ENCODE assay signal across 15 mouse cellular contexts in genomic region chr13:40914053-40914585, GRCm38 (mm10). TPM values are rescaled to one million over a fixed set of nuclear protein-coding genes. Genes with fewer than 3 reads are reported as not detected.
DNase-seq lines count a peak whose midpoint lies in the region; ATAC-seq and TF ChIP-seq lines count a peak whose summit lies in the region.
"Had no signal": no experiment of that assay in that cellular context is flagged by ENCODE, and none has a peak within 500 bp of the region (broad histone marks: within the 10 kb centered on the region; RNA-seq: fewer than 3 reads in every experiment).

No protein-coding gene starts in this region.

- WGBS in hindbrain, postnatal 0 days = 68% methylated on average over 4 of the region's 4 CpGs
- 78% methylated on average over 4 of the region's 4 CpGs for WGBS in hindbrain, embryonic 12.5 days
- WGBS in midbrain, embryonic 14.5 days = 80% methylated on average over 4 of the region's 4 CpGs
- 93% methylated on average over 4 of the region's 4 CpGs for WGBS in midbrain, embryonic 11.5 days

- H3K36me3 ChIP-seq in hindbrain, postnatal 0 days (ENCODE audit: insufficient read depth, low read length) = no peaks in the 10 kb centered on the region
- H3K36me3 ChIP-seq in hindbrain, embryonic 12.5 days = no peaks in the 10 kb centered on the region
- no peaks in the 10 kb centered on the region for H3K36me3 ChIP-seq in midbrain, embryonic 14.5 days (ENCODE audit: control insufficient read depth, insufficient read depth, low read length)
- H3K36me3 ChIP-seq in midbrain, embryonic 11.5 days (ENCODE audit: control insufficient read depth, insufficient read depth, low read length) = no peaks in the 10 kb centered on the region
- H3K36me3 ChIP-seq: forebrain, embryonic 10.5 days; heart, embryonic 15.5 days; hindbrain, embryonic 15.5 days; kidney, embryonic 15.5 days had no signal

- H3K27ac ChIP-seq in hindbrain, postnatal 0 days = no peak overlapping the region
- H3K27ac ChIP-seq in hindbrain, embryonic 12.5 days = no peak overlapping the region
- H3K27ac ChIP-seq in midbrain, embryonic 14.5 days (replicated peaks; ENCODE audit: low read depth, low read length) = no peak overlapping the region
- no peak overlapping the region for H3K27ac ChIP-seq in midbrain, embryonic 11.5 days (ENCODE audit: low read depth, low read length)
- H3K27ac ChIP-seq: forebrain, embryonic 10.5 days; heart, embryonic 15.5 days; hindbrain, embryonic 15.5 days; kidney, embryonic 15.5 days had no signal

- H3K9me3 ChIP-seq in hindbrain, postnatal 0 days (ENCODE audit: low read length) = no peaks in the 10 kb centered on the region
- H3K9me3 ChIP-seq in hindbrain, embryonic 12.5 days (replicated peaks) = no peaks in the 10 kb centered on the region
- no peaks in the 10 kb centered on the region for H3K9me3 ChIP-seq in midbrain, embryonic 14.5 days (ENCODE audit: control insufficient read depth, low read length)
- H3K9me3 ChIP-seq in midbrain, embryonic 11.5 days (ENCODE audit: control insufficient read depth, low read length) = no peaks in the 10 kb centered on the region
- H3K9me3 ChIP-seq: forebrain, embryonic 10.5 days; heart, embryonic 15.5 days; hindbrain, embryonic 15.5 days; kidney, embryonic 15.5 days had no signal

- no peak overlapping the region for H3K4me3 ChIP-seq in hindbrain, postnatal 0 days (ENCODE audit: low read length)
- H3K4me3 ChIP-seq in hindbrain, embryonic 12.5 days = no peak overlapping the region
- no peak overlapping the region for H3K4me3 ChIP-seq in midbrain, embryonic 14.5 days (replicated peaks; ENCODE audit: low read depth, low read length)
- H3K4me3 ChIP-seq in midbrain, embryonic 11.5 days (ENCODE audit: low read depth, low read length) = no peak overlapping the region
- H3K4me3 ChIP-seq: forebrain, embryonic 10.5 days; heart, embryonic 15.5 days; hindbrain, embryonic 15.5 days; kidney, embryonic 15.5 days had no signal

- DNase-seq in hindbrain, postnatal 0 days (ENCODE audit: low spot score) = no peak
- peak; percentile 35 for DNase-seq in midbrain, embryonic 14.5 days
- DNase-seq in midbrain, embryonic 11.5 days (ENCODE audit: low spot score, missing footprints) = no peak
- no peak for DNase-seq in cerebellum, postnatal 36 days
- DNase-seq in left cerebral cortex, adult 11 months (ENCODE audit: low spot score) = no peak
- DNase-seq: cerebellum, adult 2 months; layer of hippocampus, adult 9-11 months; right cerebral cortex, adult 18-20 months had no signal

- TF ChIP-seq CTCF in hindbrain, postnatal 0 days (IDR thresholded peaks at IDR 0.05; ENCODE audit: low read depth) = no peak

- H3K9ac ChIP-seq in hindbrain, postnatal 0 days (replicated peaks; ENCODE audit: low read length) = no peak overlapping the region
- no peak overlapping the region for H3K9ac ChIP-seq in hindbrain, embryonic 12.5 days
- H3K9ac ChIP-seq in midbrain, embryonic 14.5 days (replicated peaks; ENCODE audit: low read length) = no peak overlapping the region
- H3K9ac ChIP-seq in midbrain, embryonic 11.5 days (ENCODE audit: low read length) = no peak overlapping the region
- H3K9ac ChIP-seq: heart, embryonic 15.5 days; hindbrain, embryonic 15.5 days; kidney, embryonic 15.5 days had no signal

- no peaks in the 10 kb centered on the region for H3K27me3 ChIP-seq in hindbrain, postnatal 0 days (ENCODE audit: insufficient read depth, low read length)
- peaks cover 4% of the 10 kb centered on the region for H3K27me3 ChIP-seq in hindbrain, embryonic 12.5 days
- H3K27me3 ChIP-seq in midbrain, embryonic 14.5 days (ENCODE audit: control insufficient read depth, insufficient read depth, low read length) = peaks cover 7% of the 10 kb centered on the region; the same call in 1 of the 2 replicates
- peaks cover 9% of the 10 kb centered on the region for H3K27me3 ChIP-seq in midbrain, embryonic 11.5 days (ENCODE audit: control insufficient read depth, insufficient read depth, low read length)

- H3K4me1 ChIP-seq in hindbrain, postnatal 0 days (ENCODE audit: insufficient read depth, low read length) = 0 out of 2 replicates have a peak, but pooled peaks cover 8% of the 10 kb centered on the region
- H3K4me1 ChIP-seq in hindbrain, embryonic 12.5 days = peaks cover 12% of the 10 kb centered on the region
- peaks cover 18% of the 10 kb centered on the region for H3K4me1 ChIP-seq in midbrain, embryonic 14.5 days (ENCODE audit: control insufficient read depth, insufficient read depth, low read length)
- H3K4me1 ChIP-seq in midbrain, embryonic 11.5 days (ENCODE audit: control insufficient read depth, insufficient read depth, low read length) = peaks cover 15% of the 10 kb centered on the region

- ATAC-seq in hindbrain, postnatal 0 days = peak; percentile 42; the same call in 1 of the 2 replicates
- no peak for ATAC-seq in hindbrain, embryonic 12.5 days (ENCODE audit: low FRiP score)
- no peak for ATAC-seq in midbrain, embryonic 14.5 days (ENCODE audit: low FRiP score, low TSS enrichment)
- ATAC-seq in midbrain, embryonic 11.5 days (ENCODE audit: low FRiP score) = no peak
- ATAC-seq in common myeloid progenitor, adult 5-6 weeks (replicated peaks; ENCODE audit: low read depth, poor library complexity, severe bottlenecking) = peak; percentile 68
- peak; percentile 34; the same call in 1 of the 2 replicates for ATAC-seq in monocyte, adult 5-6 weeks (replicated peaks; ENCODE audit: insufficient number of reproducible peaks, low FRiP score, low TSS enrichment, poor library complexity, severe bottlenecking)

- no peak overlapping the region for H3K4me2 ChIP-seq in hindbrain, postnatal 0 days (ENCODE audit: low read depth, low read length)
- H3K4me2 ChIP-seq in hindbrain, embryonic 12.5 days (replicated peaks) = no peak overlapping the region
- no peak overlapping the region for H3K4me2 ChIP-seq in midbrain, embryonic 14.5 days (ENCODE audit: low read length)
- no peak overlapping the region for H3K4me2 ChIP-seq in midbrain, embryonic 11.5 days
- H3K4me2 ChIP-seq: heart, embryonic 15.5 days; hindbrain, embryonic 15.5 days; kidney, embryonic 15.5 days had no signal

RNA-seq across cellular contexts. Expression of gene Gcnt2, which starts 54.6 kb away (rescaled TPM):
- total RNA-seq in hindbrain, postnatal 0 days (2014; rRNA removed) = 11.1 and 12.0 TPM in 2 replicates
- 2.9 and 3.1 TPM in 2 replicates for polyA plus RNA-seq in hindbrain, postnatal 0 days (2015; fragmentation: Nextera tagmentation; extraction: Ambion mirVana)
- polyA plus RNA-seq in hindbrain, embryonic 12.5 days (2016; fragmentation: Nextera tagmentation; extraction: Ambion mirVana) = 5.0 and 5.8 TPM in 2 replicates
- polyA plus RNA-seq in midbrain, embryonic 14.5 days (2014; fragmentation: Nextera tagmentation; extraction: Ambion mirVana) = 3.9 and 5.3 TPM in 2 replicates
- polyA plus RNA-seq in midbrain, embryonic 11.5 days (2014; fragmentation: Nextera tagmentation; extraction: Ambion mirVana) = 4.0 and 5.3 TPM in 2 replicates
- total RNA-seq in common myeloid progenitor, adult 5-6 weeks (2017) = 42.3 and 55.9 TPM in 2 replicates
- total RNA-seq in monocyte, adult 5-6 weeks (2017) = 90.3 to 117 TPM (median 97.6 TPM) in 3 replicates

Comparison
In these comparisons a context has a peak if more than half of its experiments do, and no peak if none do; other contexts are left out.
1. ATAC-seq: peak in hindbrain, postnatal 0 days (single experiment), common myeloid progenitor, adult 5-6 weeks (single experiment) and monocyte, adult 5-6 weeks (single experiment); none in hindbrain, embryonic 12.5 days (single experiment), midbrain, embryonic 14.5 days (single experiment) and midbrain, embryonic 11.5 days (single experiment).